Mouse (Mus musculus) liver, postnatal 0 days (tissue): ENCODE data around the gene Polr2g.

Experiments used
- CTCF ChIP-seq: sonication (generic); IDR thresholded peaks from 2 replicates; pipeline ENCODE4 v1.5.1; 2016; ENCODE audit warnings: antibody characterized with exemption, low read depth
- EP300 ChIP-seq: IDR thresholded peaks from 2 replicates; pipeline ENCODE4 v1.6.1; 2016; ENCODE audit warnings: antibody characterized with exemption, low read depth, mild to moderate bottlenecking

DNA sequence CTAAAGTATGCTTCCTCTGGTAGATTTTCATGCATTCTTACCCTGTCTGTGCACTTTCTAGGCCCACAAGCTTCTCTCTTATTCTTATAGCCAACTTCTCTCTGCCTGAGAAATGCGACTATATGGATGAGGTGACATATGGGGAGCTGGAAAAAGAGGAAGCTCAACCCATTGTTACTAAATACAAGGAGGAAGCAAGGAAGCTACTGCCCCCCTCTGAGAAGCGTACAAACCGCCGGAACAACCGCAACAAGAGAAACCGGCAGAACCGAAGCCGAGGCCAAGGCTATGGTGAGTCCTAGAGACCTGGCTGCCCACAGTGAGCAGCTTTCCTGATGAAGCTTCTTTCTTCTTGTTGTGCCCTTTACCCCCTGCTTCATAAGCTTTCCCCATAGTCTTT is 31.3 kb upstream of the Polr2g start, which contains the start of gene AC129217.1:
- TF ChIP-seq CTCF (no peak), EP300 (no peak)
